Mouse (Mus musculus): ENCODE data around the gene Lpin2. TPM values are rescaled to one million over a fixed set of nuclear protein-coding genes. Genes with fewer than 3 reads are reported as not detected.

Lpin2 gene
- total RNA-seq, 2 experiments from 2014 or later = 101 to 104 TPM

DNA sequence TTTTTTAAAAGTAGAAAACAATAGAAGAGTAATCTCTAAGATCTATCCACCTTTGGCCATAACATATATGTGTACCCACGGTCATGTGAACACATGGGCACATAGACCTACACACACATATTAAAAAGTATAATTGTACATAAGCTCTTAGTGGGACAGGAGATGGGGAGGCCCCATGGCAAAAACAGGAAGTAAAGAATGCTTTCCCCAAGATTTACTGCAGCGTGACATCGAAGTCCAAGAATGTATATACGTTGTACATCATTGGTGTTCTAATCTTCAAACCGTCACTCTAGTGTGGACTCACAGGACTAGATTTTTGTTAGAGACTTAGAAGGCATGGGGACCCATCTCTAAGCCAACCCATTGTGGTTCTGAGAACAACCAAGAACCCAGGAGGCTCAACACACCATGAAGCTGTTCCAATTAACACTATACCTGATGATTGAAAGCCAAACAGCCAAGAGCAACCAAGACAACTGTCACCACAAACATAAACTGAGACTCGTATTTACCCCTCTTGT is 109.6 kb downstream of the Lpin2 start:
- no peak for DNase-seq (ENCODE audit: low spot score in 2 of 2)

DNA sequence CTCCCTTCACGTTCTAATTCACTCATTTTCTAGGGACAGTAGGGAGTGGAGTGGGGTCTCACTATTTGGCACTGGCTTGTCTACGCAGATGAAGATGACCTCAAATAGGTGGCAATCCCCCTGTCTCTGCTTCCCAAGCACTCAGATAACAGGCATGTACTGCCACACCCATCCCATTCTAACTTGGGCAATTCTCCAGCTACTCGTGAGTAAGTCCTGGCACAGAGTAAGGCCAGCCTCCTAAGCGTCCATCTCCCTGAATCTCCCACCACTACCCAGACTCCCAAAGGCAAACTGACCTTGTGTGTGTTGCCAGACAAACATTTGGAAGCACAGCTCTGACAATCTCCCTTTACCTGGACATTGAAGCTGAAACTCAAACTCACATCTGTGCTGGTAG is 110.5 kb downstream of the Lpin2 start:
- DNase-seq (ENCODE audit: low spot score in 2 of 2) = no peak

DNA sequence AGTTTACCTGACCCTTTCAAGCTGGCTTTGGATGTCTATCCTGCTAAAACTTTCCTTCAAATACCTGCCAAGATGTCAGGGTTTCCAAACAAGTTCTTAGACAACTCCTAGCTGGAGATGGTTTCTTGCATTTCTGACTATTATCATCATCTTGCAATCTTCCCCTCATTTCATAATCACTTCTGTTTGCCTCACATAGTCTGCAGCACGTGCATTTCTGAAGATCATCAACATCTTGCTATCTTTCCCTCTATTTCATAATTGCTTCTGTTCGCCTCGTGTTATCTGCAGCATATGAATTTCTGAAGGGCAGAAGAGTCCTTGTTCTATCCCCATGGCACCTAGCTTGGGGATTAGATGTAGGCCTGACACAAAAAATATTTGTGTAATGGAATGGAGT is 112.2 kb downstream of the Lpin2 start:
- DNase-seq (ENCODE audit: low spot score in 2 of 2) = no peak

Other genes starting within 250 kb of the Lpin2 start
- 1 to 10 TPM; 1.4 to 2.6 TPM for gene Myom1, start 179.9 kb upstream of the Lpin2 start, total RNA-seq (2021)
- gene Myl12a, start 179.7 kb upstream of the Lpin2 start, total RNA-seq (2021) = 10 to 100 TPM; 36.0 to 37.1 TPM
- 1 to 10 TPM; 2.8 to 4.5 TPM for gene Emilin2, start 129.4 kb downstream of the Lpin2 start, total RNA-seq (2021)